14 mouse cellular contexts compared by ENCODE assay signal in genomic region chr7:99236888-99237660, GRCm38 (mm10). TPM values are rescaled to one million over a fixed set of nuclear protein-coding genes. Genes with fewer than 3 reads are reported as not detected.
DNase-seq lines count a peak whose midpoint lies in the region; ATAC-seq and TF ChIP-seq lines count a peak whose summit lies in the region.
"Had no signal": no experiment of that assay in that cellular context is flagged by ENCODE, and none has a peak within 500 bp of the region (broad histone marks: within the 10 kb centered on the region; RNA-seq: fewer than 3 reads in every experiment).

No protein-coding gene starts in this region.

- H3K4me2 ChIP-seq in midbrain, embryonic 14.5 days (ENCODE audit: low read length) = no peak overlapping the region
- no peak overlapping the region for H3K4me2 ChIP-seq in midbrain, postnatal 0 days (ENCODE audit: low read depth, low read length, poor library complexity, severe bottlenecking)
- H3K4me2 ChIP-seq in limb, embryonic 12.5 days = peak overlapping the region; percentile 61

- ATAC-seq in midbrain, embryonic 14.5 days (ENCODE audit: low FRiP score, low TSS enrichment) = no peak
- no peak for ATAC-seq in midbrain, postnatal 0 days (ENCODE audit: low FRiP score)
- ATAC-seq in limb, embryonic 12.5 days (ENCODE audit: insufficient number of reproducible peaks, insufficient read depth, low FRiP score, low TSS enrichment, low read depth) = no peak

- WGBS in midbrain, embryonic 14.5 days = 22% methylated on average over 8 of the region's 8 CpGs
- WGBS in midbrain, postnatal 0 days = 35% methylated on average over 8 of the region's 8 CpGs
- 18% methylated on average over 8 of the region's 8 CpGs for WGBS in limb, embryonic 12.5 days

- H3K9me3 ChIP-seq in midbrain, embryonic 14.5 days (ENCODE audit: control insufficient read depth, low read length) = no peaks in the 10 kb centered on the region
- no peaks in the 10 kb centered on the region for H3K9me3 ChIP-seq in midbrain, postnatal 0 days (ENCODE audit: low read length)
- no peaks in the 10 kb centered on the region for H3K9me3 ChIP-seq in limb, embryonic 12.5 days
- H3K9me3 ChIP-seq: stomach, embryonic 15.5 days had no signal

- peaks cover 7% of the 10 kb centered on the region; the same call in 1 of the 2 replicates for H3K4me1 ChIP-seq in midbrain, embryonic 14.5 days (ENCODE audit: control insufficient read depth, insufficient read depth, low read length)
- no peaks in the 10 kb centered on the region for H3K4me1 ChIP-seq in midbrain, postnatal 0 days (ENCODE audit: insufficient read depth, low read length)
- H3K4me1 ChIP-seq in limb, embryonic 12.5 days (replicated peaks) = peaks cover 45% of the 10 kb centered on the region

- peak; percentile 59 for DNase-seq in midbrain, embryonic 14.5 days
- DNase-seq in midbrain, postnatal 0 days (ENCODE audit: low spot score) = no peak
- DNase-seq in embryo, embryonic 9.5 days (ENCODE audit: extremely low spot score) = peak; percentile 81
- peak; percentile 71 for DNase-seq in yolk sac, embryonic 10.5 days (ENCODE audit: low spot score)
- DNase-seq in thymus, postnatal 4 days = no peak
- no peak for DNase-seq in layer of hippocampus, adult 11-12 months (ENCODE audit: low spot score)
- DNase-seq: adrenal gland, adult 2 months; cerebellum, adult 11 months; lung, postnatal 36 days; right cerebral cortex, adult 18-20 months had no signal

- H3K4me3 ChIP-seq in midbrain, embryonic 14.5 days (replicated peaks; ENCODE audit: low read depth, low read length) = no peak overlapping the region
- H3K4me3 ChIP-seq in midbrain, postnatal 0 days (ENCODE audit: low read depth, low read length) = no peak overlapping the region
- H3K4me3 ChIP-seq in limb, embryonic 12.5 days (replicated peaks) = no peak overlapping the region

- H3K27me3 ChIP-seq in midbrain, embryonic 14.5 days (ENCODE audit: control insufficient read depth, insufficient read depth, low read length) = no peaks in the 10 kb centered on the region
- H3K27me3 ChIP-seq in midbrain, postnatal 0 days (ENCODE audit: insufficient read depth, low read length) = no peaks in the 10 kb centered on the region
- H3K27me3 ChIP-seq in limb, embryonic 12.5 days = peaks cover 11% of the 10 kb centered on the region; the same call in 1 of the 2 replicates
- H3K27me3 ChIP-seq: stomach, embryonic 15.5 days had no signal

- no peaks in the 10 kb centered on the region for H3K36me3 ChIP-seq in midbrain, embryonic 14.5 days (ENCODE audit: control insufficient read depth, insufficient read depth, low read length)
- H3K36me3 ChIP-seq in midbrain, postnatal 0 days (ENCODE audit: insufficient read depth, low read length) = no peaks in the 10 kb centered on the region
- H3K36me3 ChIP-seq in limb, embryonic 12.5 days = no peaks in the 10 kb centered on the region
- H3K36me3 ChIP-seq: stomach, embryonic 15.5 days had no signal

- TF ChIP-seq CTCF in midbrain, postnatal 0 days (IDR thresholded peaks at IDR 0.05) = no peak

- no peak overlapping the region for H3K9ac ChIP-seq in midbrain, embryonic 14.5 days (replicated peaks; ENCODE audit: low read length)
- H3K9ac ChIP-seq in midbrain, postnatal 0 days (replicated peaks; ENCODE audit: low read length, poor library complexity, severe bottlenecking) = no peak overlapping the region
- H3K9ac ChIP-seq in limb, embryonic 12.5 days (replicated peaks) = no peak overlapping the region
- H3K9ac ChIP-seq: stomach, embryonic 15.5 days had no signal

- H3K27ac ChIP-seq in midbrain, embryonic 14.5 days (replicated peaks; ENCODE audit: low read depth, low read length) = no peak overlapping the region
- H3K27ac ChIP-seq in midbrain, postnatal 0 days (ENCODE audit: low read depth, low read length) = no peak overlapping the region
- peak overlapping the region; percentile 59; the same call in 1 of the 2 replicates for H3K27ac ChIP-seq in limb, embryonic 12.5 days
- H3K27ac ChIP-seq: kidney, postnatal 0 days; stomach, embryonic 15.5 days had no signal

RNA-seq across cellular contexts. Expression of gene Mogat2, which starts 1.3 kb away (rescaled TPM):
- polyA plus RNA-seq in midbrain, embryonic 14.5 days (2014; fragmentation: Nextera tagmentation; extraction: Ambion mirVana) = 1.4 and 2.1 TPM in 2 replicates
- total RNA-seq in midbrain, postnatal 0 days (2014; rRNA removed) = 0.71 TPM in 1 of 2 replicates, not detected in the other
- polyA plus RNA-seq in midbrain, postnatal 0 days (2015; fragmentation: Nextera tagmentation; extraction: Ambion mirVana) = 0.33 and 0.38 TPM in 2 replicates
- 13.5 and 14.0 TPM in 2 replicates for polyA plus RNA-seq in limb, embryonic 12.5 days (2016; fragmentation: Nextera tagmentation; extraction: Ambion mirVana)
- total RNA-seq: left cerebral cortex, adult 8-10 months had no signal

RNA-seq across cellular contexts. Expression of gene Map6, which starts 30.2 kb away (rescaled TPM):
- polyA plus RNA-seq in midbrain, embryonic 14.5 days (2014; fragmentation: Nextera tagmentation; extraction: Ambion mirVana) = 94.4 and 102 TPM in 2 replicates
- 326 and 332 TPM in 2 replicates for total RNA-seq in midbrain, postnatal 0 days (2014; rRNA removed)
- 117 and 126 TPM in 2 replicates for polyA plus RNA-seq in midbrain, postnatal 0 days (2015; fragmentation: Nextera tagmentation; extraction: Ambion mirVana)
- 4.4 and 4.8 TPM in 2 replicates for polyA plus RNA-seq in limb, embryonic 12.5 days (2016; fragmentation: Nextera tagmentation; extraction: Ambion mirVana)

RNA-seq across cellular contexts. Expression of gene Dgat2, which starts 54.6 kb away (rescaled TPM):
- polyA plus RNA-seq in midbrain, embryonic 14.5 days (2014; fragmentation: Nextera tagmentation; extraction: Ambion mirVana) = 15.1 and 16.6 TPM in 2 replicates
- 34.5 and 35.3 TPM in 2 replicates for total RNA-seq in midbrain, postnatal 0 days (2014; rRNA removed)
- 32.0 and 33.1 TPM in 2 replicates for polyA plus RNA-seq in midbrain, postnatal 0 days (2015; fragmentation: Nextera tagmentation; extraction: Ambion mirVana)
- 14.0 and 14.1 TPM in 2 replicates for polyA plus RNA-seq in limb, embryonic 12.5 days (2016; fragmentation: Nextera tagmentation; extraction: Ambion mirVana)

Comparison
In these comparisons a context has a peak if more than half of its experiments do, and no peak if none do; other contexts are left out.
1. DNase-seq: peak in midbrain, embryonic 14.5 days (single experiment), embryo, embryonic 9.5 days (single experiment) and yolk sac, embryonic 10.5 days (single experiment); none in midbrain, postnatal 0 days (single experiment), thymus, postnatal 4 days (single experiment) and layer of hippocampus, adult 11-12 months (single experiment).
2. RNA of gene Map6, which starts 30.2 kb away (polyA plus RNA-seq): 117 to 126 TPM in midbrain, postnatal 0 days and 94.4 to 102 TPM in midbrain, embryonic 14.5 days; 4.4 to 4.8 TPM in limb, embryonic 12.5 days; every median in the first group is over 10 times any median in the second.